ENCODE assay signal across 8 mouse cellular contexts in genomic region chr6:126848712-126849704, GRCm38 (mm10). TPM values are rescaled to one million over a fixed set of nuclear protein-coding genes. Genes with fewer than 3 reads are reported as not detected.
A peak's percentile ranks its signal among the peaks of the same experiment; 100 is the strongest.
DNase-seq lines count a peak whose midpoint lies in the region; ATAC-seq and TF ChIP-seq lines count a peak whose summit lies in the region.

TSS of gene Ndufa9 (minus strand) at chr6:126849136.

- H3K9me3 ChIP-seq in megakaryocyte, embryonic 14.5 days, result no peaks in the 10 kb centered on the region

- ATAC-seq in activated CD4-positive, CD25-positive, alpha-beta regulatory T cell, adult 4 months, result peak; percentile 90

- DNase-seq in gastrocnemius, adult 8-10 months (ENCODE audit: low spot score in 2 of 2), result peak; percentile 85 to 88
- DNase-seq in hindlimb bud, embryonic 11.5 days (ENCODE audit: extremely low spot score, low read depth, low spot score), result peak; percentile 82
- peak; percentile 92 to 99 for DNase-seq in left cerebral cortex, adult 8-10 months (ENCODE audit: low spot score in 2 of 2)
- DNase-seq in right cerebral cortex, postnatal 10 days (ENCODE audit: low spot score in 2 of 2), result peak; percentile 98
- DNase-seq in urinary bladder, postnatal 25 days (ENCODE audit: low spot score), result peak; percentile 94

- no peak for TF ChIP-seq CTCF in cortical plate, adult 2 months (IDR thresholded peaks at IDR 0.05; ENCODE audit: extremely low read depth, insufficient read depth, low read length)

- H3K4me1 ChIP-seq in cortical plate, adult 2 months (ENCODE audit: control insufficient read depth, insufficient read depth, low read length), result peaks cover 5% of the 10 kb centered on the region
- H3K4me1 ChIP-seq in megakaryocyte, embryonic 14.5 days, result peaks cover 26% of the 10 kb centered on the region

- peak; percentile 78 for TF ChIP-seq POLR2A in cortical plate, adult 2 months (IDR thresholded peaks at IDR 0.05; ENCODE audit: extremely low read depth, insufficient read depth, low read length)

- H3K4me3 ChIP-seq in cortical plate, adult 2 months (ENCODE audit: insufficient read depth, low read length), result peak within 1 kb of the TSS; percentile 96
- H3K4me3 ChIP-seq in megakaryocyte, embryonic 14.5 days (replicated peaks), result peak within 1 kb of the TSS; percentile 91

- peak within 1 kb of the TSS; percentile 26 for H3K27ac ChIP-seq in cortical plate, adult 2 months (ENCODE audit: insufficient read depth, low read length)

- H3K36me3 ChIP-seq in megakaryocyte, embryonic 14.5 days (replicated peaks; ENCODE audit: low read length), result peaks cover 12% of the 10 kb centered on the region

- H3K27me3 ChIP-seq in megakaryocyte, embryonic 14.5 days (replicated peaks), result peaks cover 3% of the 10 kb centered on the region

RNA-seq across cellular contexts. Expression of gene Ndufa9, which starts in this region (rescaled TPM):
- polyA plus RNA-seq in activated CD4-positive, CD25-positive, alpha-beta regulatory T cell, adult 4 months (2017; shearing (Covaris generic)), result 100 to 1,000 TPM; 160 to 212 TPM
- 132 and 136 TPM in 2 replicates for polyA plus RNA-seq in cortical plate, adult 2 months (2012; rRNA removed)
- 100 to 1,000 TPM; 288 to 328 (median 320) TPM for total RNA-seq in gastrocnemius, adult 8-10 months (2022)
- total RNA-seq in left cerebral cortex, adult 8-10 months (2022), result 100 to 1,000 TPM; 155 to 170 (median 160) TPM
- polyA plus RNA-seq in megakaryocyte, embryonic 14.5 days (2012; ENCODE audit: insufficient read depth, low replicate concordance), result 2.9 and 4.3 TPM in 2 replicates

Comparison
In these comparisons a context has a peak if more than half of its experiments do, and no peak if none do; other contexts are left out.
1. Peak in every context shown above with its lines: DNase-seq, ATAC-seq, H3K4me3 ChIP-seq and H3K27ac ChIP-seq.
2. RNA of gene Ndufa9 (polyA plus RNA-seq): 160 to 212 TPM in activated CD4-positive, CD25-positive, alpha-beta regulatory T cell, adult 4 months and 132 to 136 TPM in cortical plate, adult 2 months; 2.9 to 4.3 TPM in megakaryocyte, embryonic 14.5 days; every median in the first group is over 10 times any median in the second.